Comparison of ENCODE assay signal across 9 mouse cellular contexts in the genomic region with DNA sequence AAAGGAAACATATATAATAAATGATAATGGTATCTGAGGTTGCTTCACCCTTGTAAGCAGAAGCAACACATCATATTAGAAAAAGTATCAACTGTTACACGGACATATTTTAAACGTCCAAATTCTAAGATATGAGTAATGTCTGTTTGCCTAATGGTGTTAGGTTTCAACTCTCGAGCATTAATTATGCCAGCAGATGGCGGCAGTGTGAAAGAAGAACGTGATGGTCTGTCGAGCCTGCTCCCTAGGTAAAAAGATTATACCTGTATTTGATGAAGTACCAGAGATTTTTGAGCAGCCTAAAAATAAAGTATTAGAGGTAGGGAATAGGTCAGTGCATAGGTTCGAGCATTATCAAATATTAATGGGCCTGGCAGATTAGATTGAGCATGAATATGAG. TPM values are rescaled to one million over a fixed set of nuclear protein-coding genes. Genes with fewer than 3 reads are reported as not detected.
DNase-seq lines count a peak whose midpoint lies in the region; ATAC-seq lines count a peak whose summit lies in the region.
"Had no signal": no experiment of that assay in that cellular context is flagged by ENCODE, and none has a peak within 500 bp of the region (broad histone marks: within the 10 kb centered on the region; RNA-seq: fewer than 3 reads in every experiment).

No protein-coding gene starts in this region.

- no peak overlapping the region for H3K9ac ChIP-seq in kidney, embryonic 16.5 days (replicated peaks; ENCODE audit: low read length)
- H3K9ac ChIP-seq in midbrain, embryonic 16.5 days (ENCODE audit: low read depth, low read length), result no peak overlapping the region
- H3K9ac ChIP-seq: lung, embryonic 15.5 days had no signal

- 5% methylated on average over 7 of the region's 7 CpGs for WGBS in kidney, embryonic 16.5 days
- WGBS in midbrain, embryonic 16.5 days, result 8% methylated on average over 7 of the region's 7 CpGs

- H3K9me3 ChIP-seq in kidney, embryonic 16.5 days (ENCODE audit: low read length), result no peaks in the 10 kb centered on the region
- H3K9me3 ChIP-seq in midbrain, embryonic 16.5 days (replicated peaks; ENCODE audit: control insufficient read depth, low read length, poor library complexity, severe bottlenecking), result no peaks in the 10 kb centered on the region
- H3K9me3 ChIP-seq: lung, embryonic 15.5 days had no signal

- peak; percentile 76 for DNase-seq in kidney, adult 18-20 months
- DNase-seq in NIH3T3 (ENCODE audit: low read depth), result peak; percentile 86
- peak; percentile 45 to 82 for DNase-seq in cerebellum, postnatal 25 days
- peak; percentile 78 to 85 for DNase-seq in heart, postnatal 10 days
- peak; percentile 66 to 71 for DNase-seq in left cerebral cortex, adult 18-20 months (ENCODE audit: low spot score in 2 of 2)
- peak; percentile 30 to 37 for DNase-seq in thymus, adult 18-20 months

- intact Hi-C loops in heart, postnatal 10 days (cut with DNase I), result loop anchor here (1.0 to 5.0 kb wide), 5 partner anchors 82 to 363 kb away; partner anchors contain the start of gene Irgm1

- no peaks in the 10 kb centered on the region for H3K4me1 ChIP-seq in kidney, embryonic 16.5 days (ENCODE audit: insufficient read depth, low read length)
- no peaks in the 10 kb centered on the region for H3K4me1 ChIP-seq in midbrain, embryonic 16.5 days (ENCODE audit: control insufficient read depth, insufficient read depth, low read length)
- H3K4me1 ChIP-seq: lung, embryonic 15.5 days had no signal

- no peaks in the 10 kb centered on the region for H3K36me3 ChIP-seq in kidney, embryonic 16.5 days (ENCODE audit: insufficient read depth, low read length)
- no peaks in the 10 kb centered on the region for H3K36me3 ChIP-seq in midbrain, embryonic 16.5 days (ENCODE audit: control insufficient read depth, insufficient read depth, low read length)
- H3K36me3 ChIP-seq: lung, embryonic 15.5 days had no signal

- no peak overlapping the region for H3K27ac ChIP-seq in kidney, embryonic 16.5 days (ENCODE audit: low read length)
- H3K27ac ChIP-seq in midbrain, embryonic 16.5 days (ENCODE audit: low read length), result no peak overlapping the region
- H3K27ac ChIP-seq: lung, embryonic 15.5 days had no signal

- no peak for ATAC-seq in kidney, embryonic 16.5 days (ENCODE audit: low FRiP score, low TSS enrichment)
- ATAC-seq in midbrain, embryonic 16.5 days, result peak; percentile 39; the same call in 1 of the 2 replicates

- no peak overlapping the region for H3K4me2 ChIP-seq in kidney, embryonic 16.5 days (replicated peaks; ENCODE audit: low read depth, low read length)
- H3K4me2 ChIP-seq in midbrain, embryonic 16.5 days (ENCODE audit: low read length), result no peak overlapping the region
- H3K4me2 ChIP-seq: lung, embryonic 15.5 days had no signal

- no peaks in the 10 kb centered on the region for H3K27me3 ChIP-seq in kidney, embryonic 16.5 days (ENCODE audit: insufficient read depth, low read length)
- H3K27me3 ChIP-seq in midbrain, embryonic 16.5 days (ENCODE audit: control insufficient read depth, insufficient read depth, low read depth, low read length), result no peaks in the 10 kb centered on the region
- H3K27me3 ChIP-seq: lung, embryonic 15.5 days had no signal

- no peak overlapping the region for H3K4me3 ChIP-seq in kidney, embryonic 16.5 days (ENCODE audit: low read length)
- no peak overlapping the region for H3K4me3 ChIP-seq in midbrain, embryonic 16.5 days (ENCODE audit: low read depth, low read length)
- H3K4me3 ChIP-seq: lung, embryonic 15.5 days had no signal

RNA-seq across cellular contexts. Expression of gene Btnl9, which starts 2.8 kb away (rescaled TPM):
- polyA plus RNA-seq in kidney, embryonic 16.5 days (2015; fragmentation: Nextera tagmentation; extraction: Ambion mirVana), result 4.4 and 4.6 TPM in 2 replicates
- total RNA-seq in heart, postnatal 10 days (2021), result 10 to 100 TPM; 59.3 to 60.3 TPM
- total RNA-seq in left cerebral cortex, adult 18-20 months (2021), result not detected
- polyA plus RNA-seq in midbrain, embryonic 16.5 days (2015; fragmentation: Nextera tagmentation; extraction: Ambion mirVana), result 0.10 and 0.39 TPM in 2 replicates

RNA-seq across cellular contexts. Expression of gene Zfp62, which starts 13.4 kb away (rescaled TPM):
- polyA plus RNA-seq in kidney, embryonic 16.5 days (2015; fragmentation: Nextera tagmentation; extraction: Ambion mirVana), result 45.6 and 46.3 TPM in 2 replicates
- total RNA-seq in heart, postnatal 10 days (2021), result 10 to 100 TPM; 30.0 to 39.8 TPM
- total RNA-seq in left cerebral cortex, adult 18-20 months (2021), result 10 to 100 TPM; 68.9 to 78.9 TPM
- 38.6 and 43.4 TPM in 2 replicates for polyA plus RNA-seq in midbrain, embryonic 16.5 days (2015; fragmentation: Nextera tagmentation; extraction: Ambion mirVana)

RNA-seq across cellular contexts. Expression of gene Olfr1394, which starts 35.6 kb away (rescaled TPM):
- polyA plus RNA-seq in kidney, embryonic 16.5 days (2015; fragmentation: Nextera tagmentation; extraction: Ambion mirVana), result not detected in 2 replicates
- not detected for total RNA-seq in heart, postnatal 10 days (2021)
- total RNA-seq in left cerebral cortex, adult 18-20 months (2021), result not detected
- not detected in 2 replicates for polyA plus RNA-seq in midbrain, embryonic 16.5 days (2015; fragmentation: Nextera tagmentation; extraction: Ambion mirVana)
- polyA plus RNA-seq: lung, embryonic 15.5 days had no signal

RNA-seq across cellular contexts. Expression of gene Olfr1395, which starts 47.7 kb away (rescaled TPM):
- not detected in 2 replicates for polyA plus RNA-seq in kidney, embryonic 16.5 days (2015; fragmentation: Nextera tagmentation; extraction: Ambion mirVana)
- total RNA-seq in heart, postnatal 10 days (2021), result not detected
- not detected for total RNA-seq in left cerebral cortex, adult 18-20 months (2021)
- not detected in 2 replicates for polyA plus RNA-seq in midbrain, embryonic 16.5 days (2015; fragmentation: Nextera tagmentation; extraction: Ambion mirVana)
- polyA plus RNA-seq: lung, embryonic 15.5 days had no signal

RNA-seq across cellular contexts. Expression of gene Mgat1, which starts 54.3 kb away (rescaled TPM):
- 88.9 and 91.9 TPM in 2 replicates for polyA plus RNA-seq in kidney, embryonic 16.5 days (2015; fragmentation: Nextera tagmentation; extraction: Ambion mirVana)
- 10 to 100 TPM; 84.4 to 86.9 TPM for total RNA-seq in heart, postnatal 10 days (2021)
- 10 to 100 TPM; 67.9 to 77.0 TPM for total RNA-seq in left cerebral cortex, adult 18-20 months (2021)
- polyA plus RNA-seq in midbrain, embryonic 16.5 days (2015; fragmentation: Nextera tagmentation; extraction: Ambion mirVana), result 33.5 and 34.3 TPM in 2 replicates

Comparison
In these comparisons a context has a peak if more than half of its experiments do, and no peak if none do; other contexts are left out.
1. DNase-seq: peak in every context shown above with its lines; median percentile 86 in NIH3T3; 82 in heart, postnatal 10 days; 76 in kidney, adult 18-20 months; 68 in left cerebral cortex, adult 18-20 months; 64 in cerebellum, postnatal 25 days; 34 in thymus, adult 18-20 months.
2. RNA of gene Btnl9, which starts 2.8 kb away (total RNA-seq): 59.3 to 60.3 TPM in heart, postnatal 10 days; not detected in left cerebral cortex, adult 18-20 months; every median in the first group is over 10 times any median in the second.